Mouse (Mus musculus) limb, embryonic 15.5 days (tissue): Measurements from ENCODE around the gene Egfl8. TPM values are rescaled to one million over a fixed set of nuclear protein-coding genes. Genes with fewer than 3 reads are reported as not detected.

Experiments used
- ATAC-seq: fragments of 200-750 bp; cut with Nextera tagmentation; 2 replicates; pipeline ENCODE4 v1.8.0; 2017; ENCODE audit warnings: low read depth, moderate TSS enrichment; ENCODE audit not compliant: insufficient number of reproducible peaks, low FRiP score, low TSS enrichment
- H3K27ac ChIP-seq: fragments of 300-500 bp; sonication (generic); 2 replicates; pipeline ENCODE4 v1.5.1; 2015; ENCODE audit warnings: moderate library complexity, mild to moderate bottlenecking, inconsistent platforms
- H3K27me3 ChIP-seq: fragments of 300-500 bp; sonication (generic); 2 replicates; pipeline ENCODE4 v1.6.1; 2015; ENCODE audit warnings: inconsistent platforms
- H3K36me3 ChIP-seq: fragments of 300-500 bp; sonication (generic); 2 replicates; pipeline ENCODE4 v1.6.1; 2015; ENCODE audit warnings: inconsistent platforms
- H3K4me1 ChIP-seq: fragments of 300-500 bp; sonication (generic); 2 replicates; pipeline ENCODE4 v1.6.1; 2015; ENCODE audit warnings: inconsistent platforms
- H3K4me2 ChIP-seq: fragments of 300-500 bp; sonication (generic); 2 replicates; pipeline ENCODE4 v1.6.1; 2015; ENCODE audit warnings: mild to moderate bottlenecking, inconsistent platforms
- H3K4me3 ChIP-seq: fragments of 300-500 bp; sonication (generic); 2 replicates; pipeline ENCODE4 v1.5.1; 2015; ENCODE audit warnings: mild to moderate bottlenecking, inconsistent platforms
- H3K9ac ChIP-seq: fragments of 300-500 bp; sonication (generic); 2 replicates; pipeline ENCODE4 v1.6.1; 2015; ENCODE audit warnings: inconsistent platforms
- H3K9me3 ChIP-seq: fragments of 300-500 bp; sonication (generic); 2 replicates; pipeline ENCODE4 v1.6.1; 2016; ENCODE audit warnings: inconsistent platforms
- WGBS: fragments of 180-500 bp; shearing (Covaris S2); methylation state at CpG from one replicate; pipeline ENCODE4 v1.1.7; 2015; 5-methylcytosine and 5-hydroxymethylcytosine counted together
- polyA plus RNA-seq: library from polyadenylated mRNA; unstranded; fragments of >200 nt; fragmentation: Nextera tagmentation; extraction: Ambion mirVana; gene quantifications from 2 replicates; pipeline ENCODE4 v1.2.1, GENCODE M21; 2015

Egfl8 gene
- polyA plus RNA-seq, 1 experiment from 2014 or later, result 8.3 TPM

DNA sequence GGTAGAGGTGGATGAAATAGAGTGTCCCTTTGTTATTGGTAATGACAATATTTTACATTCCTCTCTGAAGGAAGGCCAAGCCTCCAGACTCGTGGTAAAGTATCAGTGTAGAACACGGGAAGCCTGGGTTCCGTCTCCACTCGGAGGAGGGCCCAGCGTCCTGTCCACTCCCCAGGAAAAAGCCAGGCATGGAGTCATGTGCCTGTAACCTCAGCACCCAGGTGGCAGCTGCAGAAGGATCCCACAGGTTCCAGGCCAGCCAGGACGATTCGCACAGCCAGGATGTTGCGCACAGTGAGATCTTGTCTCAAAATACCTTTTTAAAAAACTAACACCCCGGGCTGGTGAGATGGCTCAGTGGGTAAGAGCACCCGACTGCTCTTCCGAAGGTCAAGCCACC lies 52.4 kb downstream of the Egfl8 start:
- peaks cover 13% of the 10 kb centered on the region for H3K4me1 ChIP-seq
- ATAC-seq, result no peak
- H3K9ac ChIP-seq, result no peak overlapping the region
- H3K9me3 ChIP-seq, result no peaks in the 10 kb centered on the region
- H3K36me3 ChIP-seq, result no peaks in the 10 kb centered on the region
- H3K27ac ChIP-seq, result no peak overlapping the region
- WGBS, result 64% methylated on average over 11 of the region's 11 CpGs
- no peak overlapping the region for H3K4me3 ChIP-seq
- 0 out of 2 replicates have a peak, but pooled peaks cover 16% of the 10 kb centered on the region for H3K27me3 ChIP-seq
- no peak overlapping the region for H3K4me2 ChIP-seq

Other genes starting within 250 kb of the Egfl8 start
- not detected in 2 replicates for gene Btnl1, start 238.8 kb downstream of the Egfl8 start, polyA plus RNA-seq
- 0.61 TPM in 1 of 2 replicates, not detected in the other for gene BC051142, start 217.2 kb downstream of the Egfl8 start, polyA plus RNA-seq
- not detected in 2 replicates for gene Btnl4, start 138.7 kb downstream of the Egfl8 start, polyA plus RNA-seq
- not detected in 2 replicates for gene Btnl6, start 98.6 kb downstream of the Egfl8 start, polyA plus RNA-seq
- 3.4 and 5.9 TPM in 2 replicates for gene Notch4, start 51.7 kb downstream of the Egfl8 start, polyA plus RNA-seq
- 7.2 and 10.1 TPM in 2 replicates for gene Gpsm3, start 26.2 kb downstream of the Egfl8 start, polyA plus RNA-seq
- 9.6 and 9.8 TPM in 2 replicates for gene Pbx2, start 24.7 kb downstream of the Egfl8 start, polyA plus RNA-seq
- 2.0 and 2.5 TPM in 2 replicates for gene Ager, start 18.1 kb downstream of the Egfl8 start, polyA plus RNA-seq
- 107 and 111 TPM in 2 replicates for gene Rnf5, start 12.3 kb downstream of the Egfl8 start, polyA plus RNA-seq
- 45.8 and 50.6 TPM in 2 replicates for gene Agpat1, start 11.7 kb downstream of the Egfl8 start, polyA plus RNA-seq
- gene Ppt2, start 12.5 kb upstream of the Egfl8 start, polyA plus RNA-seq, result 26.8 and 29.9 TPM in 2 replicates
- gene Prrt1, start 13.6 kb upstream of the Egfl8 start, polyA plus RNA-seq, result 0.46 and 0.60 TPM in 2 replicates
- 15.5 and 17.1 TPM in 2 replicates for gene Fkbpl, start 28.8 kb upstream of the Egfl8 start, polyA plus RNA-seq
- gene Atf6b, start 31.2 kb upstream of the Egfl8 start, polyA plus RNA-seq, result 85.4 and 88.3 TPM in 2 replicates
- 1.9 and 4.2 TPM in 2 replicates for gene Tnxb, start 54.6 kb upstream of the Egfl8 start, polyA plus RNA-seq
- gene C4b, start 127.9 kb upstream of the Egfl8 start, polyA plus RNA-seq, result 1.5 and 3.3 TPM in 2 replicates
- 0.12 and 0.25 TPM in 2 replicates for gene Cyp21a1, start 188.6 kb upstream of the Egfl8 start, polyA plus RNA-seq
- 26.1 and 29.3 TPM in 2 replicates for gene Stk19, start 221.0 kb upstream of the Egfl8 start, polyA plus RNA-seq
- 62.1 and 65.8 TPM in 2 replicates for gene Dxo, start 221.0 kb upstream of the Egfl8 start, polyA plus RNA-seq
- gene Skiv2l, start 234.2 kb upstream of the Egfl8 start, polyA plus RNA-seq, result 47.2 and 47.4 TPM in 2 replicates
- gene Nelfe, start 234.4 kb upstream of the Egfl8 start, polyA plus RNA-seq, result 90.1 and 96.4 TPM in 2 replicates
- gene Cfb, start 246.5 kb upstream of the Egfl8 start, polyA plus RNA-seq, result 2.8 and 3.6 TPM in 2 replicates